Mouse (Mus musculus) brain, adult 2 months (tissue): ENCODE data around the gene Exph5.

Source experiments
- DNase-seq: peaks from one replicate; pipeline ENCODE4 v3.0.0; 2011; ENCODE audit warnings: low read depth, low spot score

Exph5 gene

DNA sequence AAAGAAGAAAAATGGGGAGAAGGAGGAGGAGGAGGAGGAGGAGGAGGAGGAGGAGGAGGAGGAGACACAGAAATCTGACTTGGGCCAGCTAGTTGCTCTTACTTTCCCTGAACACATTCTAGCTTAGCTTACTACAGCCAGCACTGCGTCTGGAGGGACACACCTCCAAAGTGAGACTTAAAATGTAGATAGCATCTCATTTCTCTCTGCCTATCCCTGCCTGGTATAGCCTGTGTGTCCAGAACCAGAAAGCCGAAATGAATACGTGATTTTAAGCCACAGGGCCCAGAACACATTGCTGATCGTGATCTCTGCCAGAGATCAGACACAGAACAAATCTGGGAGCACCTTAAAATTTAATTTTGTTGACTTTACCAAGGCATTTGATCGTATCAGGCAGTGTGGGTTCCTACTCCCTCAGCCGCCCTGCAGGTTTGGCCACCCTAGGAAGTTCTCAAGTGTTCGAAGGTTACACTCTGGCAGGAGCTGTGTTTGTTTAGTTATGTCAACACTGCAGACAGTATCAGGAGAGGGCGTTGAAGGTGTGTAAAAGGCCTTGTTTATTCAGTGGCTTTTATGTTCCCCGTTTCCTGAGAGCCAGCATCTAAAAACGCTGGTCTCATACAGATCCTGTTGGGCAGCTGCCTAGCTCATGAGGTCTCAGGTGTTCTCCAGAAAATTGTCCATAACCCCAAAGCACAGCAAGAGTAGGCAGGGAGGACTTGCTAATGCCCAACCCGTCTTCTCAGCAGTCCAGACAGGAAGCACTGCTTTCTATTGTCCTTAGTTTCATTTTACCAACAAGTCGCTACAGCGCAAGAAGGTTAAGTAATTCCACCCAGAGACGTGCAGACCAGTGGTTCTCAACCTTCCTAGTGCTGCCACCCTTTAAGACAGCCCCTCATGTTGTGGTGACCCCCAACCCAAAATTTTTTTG is 55.0 kb downstream of the Exph5 start:
- no peak for DNase-seq

DNA sequence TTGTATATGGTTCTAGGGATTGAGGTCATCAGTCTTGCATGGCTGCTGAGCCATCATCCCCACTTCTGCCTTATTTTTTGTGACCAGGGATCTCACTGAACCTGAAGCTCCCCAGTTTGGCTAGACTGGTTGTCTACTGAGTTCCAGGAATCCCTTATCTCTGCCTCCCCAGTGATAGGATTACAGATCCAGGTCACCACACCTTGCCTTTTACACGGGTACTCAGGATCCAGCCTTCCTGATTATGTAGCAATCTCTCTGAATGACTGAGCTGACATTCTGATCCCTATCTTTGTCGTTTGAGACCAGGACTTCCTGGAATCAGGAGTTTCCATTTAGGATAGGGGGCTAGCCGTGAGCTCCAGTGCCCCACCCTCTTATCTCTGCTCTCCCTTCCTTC is 69.9 kb downstream of the Exph5 start:
- no peak for DNase-seq

- no peak for DNase-seq
Measured at GRCm38 (mm10) chr9:53375907-53376306, 74.4 kb downstream of the Exph5 start.

GRCm38 (mm10) chr9:53376820-53377219 is 75.3 kb downstream of the Exph5 start:
- no peak for DNase-seq

DNA sequence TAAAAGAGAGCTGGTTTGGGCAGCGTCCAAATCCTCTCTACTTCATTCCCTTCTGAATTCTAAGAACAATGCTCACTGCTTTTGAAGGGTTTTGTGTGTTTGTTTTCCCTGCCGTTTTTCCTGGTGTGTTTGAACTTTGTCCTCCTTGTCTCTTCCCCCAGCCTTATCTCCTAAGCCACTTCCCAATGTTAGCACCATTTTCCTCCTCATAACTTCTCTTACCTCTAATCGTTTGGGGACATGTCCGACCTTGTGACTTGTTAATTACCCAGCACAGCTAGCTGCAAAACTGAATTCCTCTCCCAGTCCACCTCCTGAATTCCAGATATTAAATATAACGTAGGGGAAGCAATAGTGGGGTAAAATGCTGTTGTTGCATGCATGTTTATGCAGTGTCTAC is 76.1 kb downstream of the Exph5 start:
- DNase-seq = no peak

DNA sequence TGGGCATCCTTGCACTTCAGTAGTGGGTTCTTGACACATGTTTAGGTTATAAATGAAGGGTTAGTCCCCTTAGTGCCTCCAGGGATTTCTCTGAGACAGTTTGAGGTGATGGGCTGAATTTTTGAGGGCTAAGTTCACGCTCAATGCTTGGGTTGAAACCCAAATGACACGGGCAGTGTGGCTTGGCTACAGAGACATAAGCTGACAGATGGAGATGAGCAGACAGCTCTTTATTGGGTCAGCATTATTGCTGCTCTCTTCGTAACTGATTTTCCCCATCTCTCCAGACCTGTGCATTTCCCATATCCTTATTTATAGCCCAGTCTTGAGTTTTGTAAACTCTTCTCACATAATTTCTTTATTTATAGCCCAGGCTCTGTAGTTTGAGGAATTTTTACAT is 76.7 kb downstream of the Exph5 start:
- DNase-seq = peak; percentile 57

DNA sequence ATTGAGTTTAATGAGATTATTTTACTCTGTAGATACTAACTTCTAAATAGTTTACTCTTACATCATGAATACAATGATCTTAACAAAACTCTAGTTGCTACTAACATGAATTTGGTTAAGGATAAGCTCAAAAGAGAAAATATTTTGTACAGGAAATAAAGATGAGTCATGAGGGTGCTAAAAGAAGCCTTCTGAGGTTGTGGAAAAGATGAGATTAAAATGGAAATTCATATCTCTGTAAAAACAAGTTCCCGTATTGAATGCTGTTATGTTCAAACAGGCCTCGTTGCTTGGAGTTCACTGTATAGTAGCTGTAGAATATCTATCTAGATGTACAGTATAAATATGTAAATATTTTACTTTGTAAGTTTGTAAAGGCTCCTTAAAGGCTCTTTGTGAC is 79.1 kb downstream of the Exph5 start:
- no peak for DNase-seq

DNA sequence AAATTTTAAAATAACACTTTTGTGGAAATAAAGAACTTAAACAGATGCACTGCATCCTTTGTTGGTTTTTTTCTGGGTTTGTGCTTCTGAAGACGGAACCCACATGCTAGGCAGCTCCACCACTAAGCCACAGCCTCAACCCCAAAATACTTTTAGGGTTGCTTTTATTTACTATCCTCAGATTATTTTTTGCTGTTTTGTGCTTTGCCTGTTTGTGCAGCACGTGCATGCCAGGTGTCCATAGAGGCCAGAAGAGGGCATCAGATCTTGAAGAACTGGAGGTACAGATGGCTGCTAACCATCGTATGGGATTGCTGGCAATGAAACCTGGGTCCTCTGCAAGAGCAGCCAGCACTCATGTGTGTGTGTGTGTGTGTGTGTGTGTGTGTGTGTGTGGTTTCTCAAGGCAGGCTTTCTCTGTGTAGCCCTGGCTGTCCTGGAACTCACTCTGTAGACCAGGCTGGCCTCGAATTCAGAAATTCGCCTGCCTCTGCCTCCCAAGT is 79.7 kb downstream of the Exph5 start:
- peak; percentile 85 for DNase-seq

DNA sequence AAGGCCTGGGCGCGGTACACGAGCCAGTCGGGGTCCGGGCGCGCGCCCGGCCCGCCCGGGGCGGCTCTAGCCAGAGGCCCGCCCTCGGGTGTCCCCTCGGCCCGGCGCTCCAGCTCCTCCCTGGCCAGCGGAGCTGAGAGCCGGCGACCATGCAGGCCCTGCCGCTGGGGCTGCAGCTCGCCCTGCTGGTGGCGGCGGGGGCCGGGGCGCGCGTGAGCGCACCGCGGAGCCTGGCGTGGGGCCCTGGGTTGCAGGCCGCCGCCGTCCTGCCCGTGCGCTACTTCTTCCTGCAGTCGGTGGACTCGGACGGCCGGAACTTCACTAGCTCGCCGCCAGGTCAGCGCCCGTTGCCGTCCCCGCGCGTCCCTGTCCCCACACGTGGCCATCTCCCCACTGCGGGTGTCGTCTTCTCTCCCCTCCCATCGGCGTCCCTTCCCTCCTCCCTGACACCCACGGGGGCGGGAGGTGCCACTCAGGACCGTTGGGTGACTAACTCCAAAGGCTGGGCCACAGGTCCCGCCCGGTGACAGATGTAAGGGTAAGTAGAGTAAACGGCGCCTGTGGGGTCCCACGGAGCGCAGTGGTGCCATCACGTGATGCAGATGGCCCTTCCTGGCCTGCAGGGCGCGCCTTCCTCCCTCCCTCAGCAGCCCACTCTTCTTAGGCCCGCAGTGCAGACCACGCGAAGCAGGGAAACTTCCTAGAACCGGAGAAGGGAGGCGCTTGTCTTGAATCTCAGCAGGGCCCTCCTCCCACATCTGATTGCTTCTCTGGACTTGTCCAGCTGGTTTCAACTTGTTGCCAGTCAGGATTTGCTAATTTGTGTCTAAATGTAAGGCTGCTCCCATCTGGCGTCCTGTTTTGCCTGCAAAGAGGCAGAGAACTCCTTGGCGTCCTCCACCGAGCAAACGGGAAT is 82.7 kb downstream of the Exph5 start, which contains the start of gene Kdelc2:
Kdelc2 (plus strand) TSS at position 75 of the 916 bp plus-strand sequence.
- DNase-seq = peak; percentile 96

- DNase-seq = no peak
Measured at GRCm38 (mm10) chr9:53384873-53385272, 83.4 kb downstream of the Exph5 start.

DNA sequence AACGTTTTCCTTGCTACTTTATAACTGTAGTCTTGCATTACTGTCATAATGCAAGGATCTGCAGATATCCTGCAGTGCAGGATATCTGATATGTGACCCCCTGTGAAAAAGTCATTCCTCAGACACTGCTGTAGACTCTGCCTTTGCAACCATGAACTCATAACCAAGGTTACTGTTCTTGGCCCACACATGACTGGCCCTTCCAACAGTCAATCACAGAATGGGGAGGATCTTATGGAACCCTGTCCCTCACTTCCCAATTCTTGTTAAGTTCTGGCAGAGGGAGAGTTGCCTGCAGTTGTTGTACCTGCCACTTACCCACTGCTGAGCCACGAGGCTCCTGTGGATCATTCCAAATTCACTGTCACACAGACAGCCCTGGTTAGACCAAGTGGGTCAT is 86.0 kb downstream of the Exph5 start:
- no peak for DNase-seq

DNA sequence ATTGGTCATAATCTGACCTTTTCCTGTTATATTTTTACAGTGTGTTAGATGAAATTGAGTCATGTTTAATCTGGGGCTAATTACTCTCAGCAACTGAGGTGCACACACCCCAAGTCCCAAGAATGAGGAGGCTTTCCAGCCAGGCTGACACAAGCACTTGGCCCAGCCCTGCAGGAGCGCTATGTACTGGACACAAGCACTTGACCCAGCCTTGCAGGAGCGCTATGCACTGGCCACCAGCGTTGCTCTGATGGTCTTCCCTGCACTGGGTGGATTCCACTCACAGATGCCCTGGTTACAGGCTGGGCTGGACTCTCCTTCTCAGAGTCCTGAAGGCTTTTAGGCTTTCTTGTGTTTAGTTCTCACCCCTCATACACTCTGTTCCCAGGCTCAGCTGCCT is 87.6 kb downstream of the Exph5 start:
- DNase-seq = no peak

- DNase-seq = no peak
Measured at GRCm38 (mm10) chr9:53390136-53390535, 88.7 kb downstream of the Exph5 start.

GRCm38 (mm10) chr9:53397685-53398387 is 96.4 kb downstream of the Exph5 start:
- peak; percentile 61 for DNase-seq

GRCm38 (mm10) chr9:53398388-53398700 is 96.9 kb downstream of the Exph5 start:
- DNase-seq = peak; percentile 91

DNA sequence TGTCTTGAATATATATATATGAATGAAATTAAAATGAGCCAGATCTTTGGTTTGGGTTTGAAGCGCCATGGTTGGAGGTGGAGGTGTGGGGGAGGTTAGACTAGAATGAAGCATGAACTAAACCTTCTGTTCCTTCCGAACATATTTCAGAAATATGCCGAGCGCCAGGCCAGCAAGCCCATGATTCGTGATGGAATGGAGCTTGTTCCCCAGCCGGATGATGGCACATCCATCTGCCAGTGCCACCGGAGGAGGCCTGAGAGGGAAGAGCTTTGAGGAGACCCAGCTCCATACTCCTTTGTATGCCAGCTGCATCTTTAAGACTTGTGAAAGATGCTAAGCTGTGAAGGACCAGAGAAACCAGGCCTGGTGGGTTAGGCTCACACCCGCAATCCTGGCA is 98.1 kb downstream of the Exph5 start:
- peak; percentile 50 for DNase-seq

- no peak for DNase-seq
Measured at GRCm38 (mm10) chr9:53400696-53401095, 99.2 kb downstream of the Exph5 start.

GRCm38 (mm10) chr9:53401146-53401545 is 99.7 kb downstream of the Exph5 start:
- no peak for DNase-seq

DNA sequence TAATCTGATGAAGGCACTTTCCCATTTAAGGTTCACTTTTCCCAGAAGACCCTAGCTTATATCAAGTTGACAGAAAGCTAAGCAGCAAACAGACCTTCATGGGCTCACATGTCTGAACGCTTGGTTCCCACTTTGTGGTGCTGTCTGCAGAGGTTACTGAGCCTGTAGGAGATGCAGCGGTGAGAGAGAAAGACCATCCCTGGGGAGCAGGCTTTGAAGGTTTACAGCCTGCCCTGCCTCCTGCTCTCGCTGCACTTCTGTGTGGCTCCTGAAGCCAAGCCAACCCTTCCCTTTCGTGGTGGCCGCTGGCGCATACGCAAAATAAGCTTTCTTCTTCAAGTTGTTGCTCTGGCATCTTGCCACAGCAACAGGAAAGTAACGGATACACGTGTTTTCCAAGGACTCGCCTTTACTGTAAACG is 100.8 kb downstream of the Exph5 start, which contains the start of gene 4930550C14Rik:
4930550C14Rik (plus strand) TSS at position 35 of the 421 bp plus-strand sequence.
- DNase-seq = peak; percentile 35

GRCm38 (mm10) chr9:53402991-53403390 is 101.5 kb downstream of the Exph5 start:
- no peak for DNase-seq

DNA sequence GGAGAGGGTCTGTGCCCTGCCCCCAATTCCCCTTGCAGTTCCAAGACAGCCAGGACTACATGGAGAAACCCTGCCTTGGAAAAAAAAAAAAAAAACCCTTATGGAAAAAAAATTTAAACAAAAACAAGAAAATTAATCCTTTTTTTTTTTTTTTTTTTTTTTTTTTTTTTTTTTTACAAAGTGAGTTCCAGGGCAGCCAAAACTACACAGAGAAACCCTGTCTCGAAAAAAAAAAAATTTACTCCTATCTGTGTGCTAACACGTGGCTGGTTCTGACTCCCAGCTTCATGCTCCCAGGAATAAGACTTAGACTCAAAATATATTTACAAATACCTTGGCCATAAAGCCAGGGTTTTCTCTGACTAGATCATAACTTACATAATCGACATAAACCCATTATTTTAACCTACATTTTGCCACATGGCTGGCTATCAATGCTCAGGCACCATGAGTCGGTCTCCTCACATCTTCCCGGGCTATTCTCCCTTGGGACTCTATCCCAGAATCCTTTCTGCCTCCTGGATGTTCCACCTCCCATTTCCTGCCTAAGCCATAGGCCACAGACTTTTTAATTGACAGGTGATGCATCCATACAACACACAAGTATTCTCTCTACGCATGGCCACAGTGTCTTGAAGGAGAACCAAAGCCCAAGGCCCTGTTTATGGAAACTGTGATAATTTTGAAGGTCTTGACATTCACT is 102.7 kb downstream of the Exph5 start:
- DNase-seq = no peak
